Mouse (Mus musculus): ENCODE data around the gene Bcl6.

- TF ChIP-seq CTCF (conservative IDR thresholded peaks at IDR 0.05 in 1 of 2, IDR thresholded peaks at IDR 0.05 in 1 of 2; ENCODE audit: low read depth in 2 of 2, low read length in 2 of 2): no peak
- TF ChIP-seq USF1 (IDR thresholded peaks at IDR 0.05; ENCODE audit: low read depth, low read length): no peak
- TF ChIP-seq SMC3 (IDR thresholded peaks at IDR 0.05; ENCODE audit: low read depth, low read length): no peak
- no peak for TF ChIP-seq JUND (conservative IDR thresholded peaks at IDR 0.05; ENCODE audit: low read depth, low read length)
- TF ChIP-seq POLR2A (IDR thresholded peaks at IDR 0.05; ENCODE audit: low read depth, low read length): no peak
- TF ChIP-seq TCF12 (IDR thresholded peaks at IDR 0.05; ENCODE audit: low read depth, low read length): no peak
- TF ChIP-seq TBP (conservative IDR thresholded peaks at IDR 0.05; ENCODE audit: low read depth, low read length): no peak
- TF ChIP-seq CHD2 (IDR thresholded peaks at IDR 0.05; ENCODE audit: low read length): no peak
- no peak for TF ChIP-seq ZKSCAN1 (IDR thresholded peaks at IDR 0.05; ENCODE audit: borderline replicate concordance, low read depth, low read length)
Measured at GRCm38 (mm10) chr16:23972126-23972740, 16.4 kb downstream of the Bcl6 start.
